Mouse (Mus musculus) olfactory bulb, adult 2 months (tissue): ENCODE data around the gene Nynrin.

Experiments
- CTCF ChIP-seq: fragments of 200-500 bp; IDR thresholded peaks from 2 replicates; pipeline ENCODE4 v1.5.1; 2012; ENCODE audit warnings: low read depth, mild to moderate bottlenecking, low read length, moderate library complexity; ENCODE audit not compliant: insufficient read depth
- POLR2A ChIP-seq: fragments of 200-500 bp; IDR thresholded peaks from 2 replicates; pipeline ENCODE4 v1.6.1; 2012; ENCODE audit warnings: mild to moderate bottlenecking, low read depth, low read length, moderate library complexity; ENCODE audit not compliant: insufficient read depth

GRCm38 (mm10) chr14:55829854-55830253 lies 24.0 kb upstream of the Nynrin start:
- TF ChIP-seq POLR2A, result no peak
- TF ChIP-seq CTCF, result no peak
